Mouse (Mus musculus): ENCODE data around the gene Fut1. TPM values are rescaled to one million over a fixed set of nuclear protein-coding genes. Genes with fewer than 3 reads are reported as not detected.

The Fut1 gene
- polyA plus RNA-seq, 1 experiment from 2014 or later: 0.13 TPM

- Histone ChIP-seq H3K9ac (no peak overlapping the region), H3K27me3 (ENCODE audit: insufficient read depth, low read length) (no peaks in the 10 kb centered on the region), H3K36me3 (ENCODE audit: insufficient read depth) (peaks cover 14% of the 10 kb centered on the region; the same call in 1 of the 2 replicates), H3K4me2 (no peak overlapping the region), H3K4me1 (ENCODE audit: insufficient read depth) (peaks cover 36% of the 10 kb centered on the region), H3K9me3 (ENCODE audit: low read depth, low read length) (no peaks in the 10 kb centered on the region), H3K27ac (ENCODE audit: low read depth) (peak overlapping the region; percentile 12; the same call in 1 of the 2 replicates), H3K4me3 (ENCODE audit: low read depth, low read length) (no peak overlapping the region)
- ATAC-seq (ENCODE audit: insufficient read depth): no peak
- no peak for TF ChIP-seq CTCF (IDR thresholded peaks at IDR 0.05; ENCODE audit: low read depth)
- WGBS: 73% methylated on average over 19 of the region's 19 CpGs
- DNase-seq: no peak
Observed at GRCm38 (mm10) chr7:45640191-45640957, 23.3 kb downstream of the Fut1 start.

GRCm38 (mm10) chr7:45641391-45642040 lies 24.4 kb downstream of the Fut1 start:
- TF ChIP-seq CTCF (IDR thresholded peaks at IDR 0.05; ENCODE audit: low read depth): no peak
- DNase-seq (peak; percentile 73), ATAC-seq (ENCODE audit: insufficient read depth) (no peak; the same call in 1 of the 2 replicates)
- Histone ChIP-seq H3K9ac (peak overlapping the region; percentile 40), H3K36me3 (ENCODE audit: insufficient read depth) (peaks cover 10% of the 10 kb centered on the region; the same call in 1 of the 2 replicates), H3K27ac (ENCODE audit: low read depth) (peak overlapping the region; percentile 67; the same call in 1 of the 2 replicates), H3K4me2 (peak overlapping the region; percentile 70), H3K27me3 (ENCODE audit: insufficient read depth, low read length) (no peaks in the 10 kb centered on the region), H3K4me3 (ENCODE audit: low read depth, low read length) (peak overlapping the region; percentile 43), H3K4me1 (ENCODE audit: insufficient read depth) (peaks cover 28% of the 10 kb centered on the region), H3K9me3 (ENCODE audit: low read depth, low read length) (no peaks in the 10 kb centered on the region)
- WGBS: 36% methylated on average over 16 of the region's 17 CpGs

DNA sequence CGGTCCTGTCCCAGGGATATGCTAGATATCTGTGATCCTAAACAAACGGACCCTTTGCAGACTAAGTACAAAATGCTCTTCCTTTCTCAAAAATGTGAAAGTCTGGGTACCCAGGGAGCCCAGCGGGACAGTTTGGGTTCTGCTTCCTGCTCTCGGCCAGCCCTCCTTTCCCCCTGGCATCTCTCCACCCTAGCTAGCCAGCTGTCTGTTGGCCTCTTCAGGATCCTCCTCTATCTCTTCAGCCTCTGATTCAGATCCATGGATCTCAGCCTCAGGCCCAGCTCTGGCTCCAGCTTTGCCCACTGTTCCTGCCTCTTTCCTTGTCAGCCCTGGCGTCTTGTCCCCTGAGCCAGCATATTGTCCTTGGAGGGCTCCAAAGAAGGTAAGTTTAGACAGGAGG lies 25.0 kb downstream of the Fut1 start:
- ATAC-seq (ENCODE audit: insufficient read depth): no peak
- H3K4me3 ChIP-seq (ENCODE audit: low read depth, low read length): peak overlapping the region; percentile 43
- TF ChIP-seq CTCF (IDR thresholded peaks at IDR 0.05; ENCODE audit: low read depth): no peak
- no peaks in the 10 kb centered on the region for H3K9me3 ChIP-seq (ENCODE audit: low read depth, low read length)
- peak overlapping the region; percentile 40 for H3K9ac ChIP-seq
- H3K27me3 ChIP-seq (ENCODE audit: insufficient read depth, low read length): no peaks in the 10 kb centered on the region
- DNase-seq: no peak
- H3K4me2 ChIP-seq: peak overlapping the region; percentile 70
- H3K36me3 ChIP-seq (ENCODE audit: insufficient read depth): 0 out of 2 replicates have a peak, but pooled peaks cover 4% of the 10 kb centered on the region
- peaks cover 27% of the 10 kb centered on the region for H3K4me1 ChIP-seq (ENCODE audit: insufficient read depth)
- peak overlapping the region; percentile 67; the same call in 1 of the 2 replicates for H3K27ac ChIP-seq (ENCODE audit: low read depth)
- WGBS: 60% methylated on average over 5 of the region's 5 CpGs

DNA sequence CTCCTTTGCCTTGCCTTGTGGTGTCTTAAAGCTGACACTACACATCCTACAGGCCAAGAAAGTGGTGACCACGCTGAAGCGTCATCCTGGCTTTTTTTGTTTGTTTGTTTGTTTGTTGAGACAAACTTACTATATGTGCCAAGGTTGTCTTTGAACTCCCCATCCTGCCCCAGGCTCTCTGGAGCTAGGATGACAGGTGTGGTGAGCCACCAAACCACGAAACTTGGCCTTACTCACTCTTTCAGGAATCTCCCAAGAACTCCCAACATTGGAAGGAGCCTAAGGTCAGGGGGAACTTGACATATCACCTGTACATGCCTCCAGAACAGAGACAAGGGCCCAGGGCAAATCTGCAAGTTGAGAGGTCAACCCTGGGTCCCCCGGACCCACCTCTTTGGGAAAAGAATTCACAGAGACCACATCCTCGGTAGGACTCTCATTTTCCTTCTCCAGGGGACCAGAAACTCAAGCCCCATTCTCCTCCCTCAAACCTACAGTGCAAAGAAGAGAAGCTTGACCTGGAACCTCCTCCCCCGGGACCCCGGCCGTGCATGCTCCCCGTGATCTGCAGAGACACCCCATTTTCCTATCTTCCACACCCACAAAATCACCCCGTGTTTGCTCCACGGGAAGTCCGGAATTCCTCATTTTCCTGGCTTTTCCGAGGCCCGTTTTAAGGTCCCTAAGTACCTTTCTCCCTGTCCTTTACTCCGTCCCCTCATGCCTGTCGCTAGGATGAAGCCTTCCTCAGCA lies 25.6 kb downstream of the Fut1 start:
- DNase-seq (no peak), ATAC-seq (ENCODE audit: insufficient read depth) (no peak)
- 0 out of 2 replicates have a peak, but pooled peaks cover under 1% of the 10 kb centered on the region for H3K36me3 ChIP-seq (ENCODE audit: insufficient read depth)
- no peaks in the 10 kb centered on the region for H3K9me3 ChIP-seq (ENCODE audit: low read depth, low read length)
- WGBS: 25% methylated on average over 16 of the region's 16 CpGs
- peak overlapping the region; percentile 70 for H3K4me2 ChIP-seq
- no peaks in the 10 kb centered on the region for H3K27me3 ChIP-seq (ENCODE audit: insufficient read depth, low read length)
- H3K27ac ChIP-seq (ENCODE audit: low read depth): peak overlapping the region; percentile 89
- TF ChIP-seq CTCF (IDR thresholded peaks at IDR 0.05; ENCODE audit: low read depth): no peak
- peaks cover 27% of the 10 kb centered on the region for H3K4me1 ChIP-seq (ENCODE audit: insufficient read depth)
- H3K4me3 ChIP-seq (ENCODE audit: low read depth, low read length): peak overlapping the region; percentile 43
- H3K9ac ChIP-seq: peak overlapping the region; percentile 63

DNA sequence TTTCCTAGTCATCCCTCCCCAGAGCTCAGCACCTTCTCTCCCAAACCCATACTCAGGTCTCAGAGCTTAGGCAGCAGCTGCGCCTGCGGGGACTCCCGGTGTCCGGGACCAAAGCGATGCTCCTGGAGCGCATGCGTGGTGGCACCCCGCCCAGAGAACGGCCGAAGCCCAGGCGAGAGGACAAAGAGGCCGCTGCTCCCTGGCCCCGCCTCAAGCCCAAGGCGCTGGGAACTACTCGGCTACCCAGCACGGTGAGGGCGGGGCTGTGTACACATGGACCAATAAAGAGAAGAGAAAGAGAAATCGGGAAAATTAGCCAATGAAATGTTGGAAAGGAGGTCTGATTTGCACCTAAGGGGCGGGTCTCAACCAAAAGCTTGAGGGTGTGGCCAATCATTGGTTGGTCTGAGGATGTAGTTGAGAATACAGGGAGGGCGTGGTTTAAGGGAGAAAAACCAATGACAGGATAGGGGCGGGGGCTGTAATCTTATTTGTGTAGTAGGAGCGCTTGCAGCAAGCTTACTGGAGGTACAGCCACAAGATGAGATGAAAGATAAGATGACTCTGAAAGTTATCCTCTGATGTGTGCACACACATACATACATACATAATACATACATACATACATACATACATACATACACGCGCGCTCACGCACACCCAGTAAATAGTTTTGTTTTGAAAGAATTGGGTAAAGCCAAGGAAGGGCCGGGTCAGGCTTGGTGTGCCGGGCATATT lies 26.5 kb downstream of the Fut1 start:
- Histone ChIP-seq H3K9me3 (ENCODE audit: low read depth, low read length) (no peaks in the 10 kb centered on the region), H3K27ac (ENCODE audit: low read depth) (peak overlapping the region; percentile 89), H3K4me1 (ENCODE audit: insufficient read depth) (peaks cover 21% of the 10 kb centered on the region), H3K9ac (peak overlapping the region; percentile 63), H3K4me3 (ENCODE audit: low read depth, low read length) (peak overlapping the region; percentile 43), H3K27me3 (ENCODE audit: insufficient read depth, low read length) (no peaks in the 10 kb centered on the region), H3K4me2 (peak overlapping the region; percentile 70), H3K36me3 (ENCODE audit: insufficient read depth) (no peaks in the 10 kb centered on the region)
- TF ChIP-seq CTCF (IDR thresholded peaks at IDR 0.05; ENCODE audit: low read depth): no peak
- ATAC-seq (ENCODE audit: insufficient read depth) (peak; percentile 93), DNase-seq (peak; percentile 99)
- WGBS: 3% methylated on average over 28 of the region's 28 CpGs

- H3K4me2 ChIP-seq: peak overlapping the region; percentile 70
- peak overlapping the region; percentile 43 for H3K4me3 ChIP-seq (ENCODE audit: low read depth, low read length)
- no peaks in the 10 kb centered on the region for H3K36me3 ChIP-seq (ENCODE audit: insufficient read depth)
- no peak for TF ChIP-seq CTCF (IDR thresholded peaks at IDR 0.05; ENCODE audit: low read depth)
- no peaks in the 10 kb centered on the region for H3K27me3 ChIP-seq (ENCODE audit: insufficient read depth, low read length)
- peak overlapping the region; percentile 29 for H3K9ac ChIP-seq
- ATAC-seq (ENCODE audit: insufficient read depth): peak; percentile 10
- peak; percentile 72 for DNase-seq
- H3K9me3 ChIP-seq (ENCODE audit: low read depth, low read length): no peaks in the 10 kb centered on the region
- H3K27ac ChIP-seq (ENCODE audit: low read depth): peak overlapping the region; percentile 70
- WGBS: 7% methylated on average over 18 of the region's 18 CpGs
- peaks cover 21% of the 10 kb centered on the region for H3K4me1 ChIP-seq (ENCODE audit: insufficient read depth)
Observed at GRCm38 (mm10) chr7:45644183-45644582, 27.1 kb downstream of the Fut1 start.
